Mouse (Mus musculus) heart, postnatal 0 days (tissue): ENCODE results near the gene Slc22a6.

Experiments used
- CTCF ChIP-seq: IDR thresholded peaks from 2 replicates; pipeline ENCODE4 v1.5.1; 2016; ENCODE audit warnings: antibody characterized with exemption, control low read depth, low read depth
- EP300 ChIP-seq: IDR thresholded peaks from 2 replicates; pipeline ENCODE4 v1.6.1; 2016; ENCODE audit warnings: antibody characterized with exemption, low read depth

GRCm38 (mm10) chr19:8661821-8662307, 44.0 kb downstream of the Slc22a6 start:
- TF ChIP-seq CTCF, result no peak
- TF ChIP-seq EP300, result no peak
